Mouse (Mus musculus): ENCODE measurements around the gene Rabggta.

DNA sequence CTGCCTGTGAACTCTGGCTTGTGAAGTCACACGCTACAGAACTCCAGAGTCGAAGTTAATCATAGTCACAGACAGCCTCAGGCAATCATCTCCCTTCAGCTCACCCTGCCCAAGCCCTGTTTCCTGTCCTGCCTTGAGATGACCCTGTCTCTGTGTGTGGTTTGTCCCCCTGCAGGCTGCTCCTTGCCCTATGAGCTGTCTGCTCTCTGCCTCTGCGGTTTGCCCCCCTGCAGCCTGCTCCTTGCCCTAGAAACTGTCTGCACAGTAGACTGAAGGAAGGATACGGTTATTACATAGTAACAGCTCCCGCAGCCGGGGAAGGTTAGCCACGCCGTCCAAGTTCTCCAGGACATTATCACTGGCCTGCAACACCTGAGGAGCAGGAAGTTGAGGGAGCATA is 5.2 kb downstream of the Rabggta start:
- no peak for TF ChIP-seq CTCF (IDR thresholded peaks at IDR 0.05; ENCODE audit: borderline replicate concordance, extremely low read depth, insufficient read depth, insufficient read length)
- no peak for TF ChIP-seq POLR2A (IDR thresholded peaks at IDR 0.05; ENCODE audit: borderline replicate concordance, extremely low read depth, insufficient read depth, insufficient read length, poor library complexity, severe bottlenecking)
